Mouse (Mus musculus): Measurements from ENCODE around the gene Cyp3a13.
"Not testable (repeated sequence)": the region's sequence is repeated elsewhere in the genome, so short reads cannot be mapped to it uniquely, and the experiment has no call there.

- not testable (repeated sequence) for TF ChIP-seq CTCF, EP300 (IDR thresholded peaks at IDR 0.05)
These were observed 49.6 kb downstream of the Cyp3a13 start, which contains the start of gene Pilrb2 for GRCm38 (mm10) chr5:137871644-137872380.

Measured in lung, postnatal 0 days (tissue).